Mouse (Mus musculus): ENCODE results near the gene 5730409E04Rik.

DNA sequence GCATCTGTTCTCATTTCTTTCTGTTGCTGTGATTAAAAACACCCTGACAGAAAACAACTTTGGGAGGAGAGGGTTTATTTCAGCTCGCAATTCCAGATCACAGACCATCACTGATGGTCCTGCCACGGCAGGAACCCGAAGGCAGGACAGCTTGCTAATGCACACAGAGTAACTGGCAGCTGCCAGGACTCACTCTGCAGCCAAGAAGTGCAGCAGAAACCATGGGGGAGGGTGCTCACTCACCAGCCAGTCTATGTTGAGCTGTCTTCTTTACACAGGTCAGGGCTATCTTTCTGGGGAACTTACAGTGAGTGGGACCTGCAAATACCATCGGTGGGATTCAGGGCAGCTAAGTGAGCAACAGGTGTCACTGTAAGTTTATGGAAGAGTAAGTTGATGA lies 27.8 kb downstream of the 5730409E04Rik start:
- no peak for TF ChIP-seq POLR2A (IDR thresholded peaks at IDR 0.05; ENCODE audit: extremely low read depth, insufficient read depth, low read length)
- no peak for TF ChIP-seq CTCF (IDR thresholded peaks at IDR 0.05; ENCODE audit: extremely low read depth, insufficient read depth, low read length)
